Mouse (Mus musculus) megakaryocyte, embryonic 14.5 days (primary cell): ENCODE data around the gene Lipt2. TPM values are rescaled to one million over a fixed set of nuclear protein-coding genes. Genes with fewer than 3 reads are reported as not detected.

Source experiments
- H3K27me3 ChIP-seq: replicated peaks from 2 replicates; pipeline ENCODE3; 2012; ENCODE audit warnings: inconsistent platforms
- H3K36me3 ChIP-seq: replicated peaks from 2 replicates; pipeline ENCODE3; 2012; ENCODE audit warnings: low read length, inconsistent platforms, mixed read lengths
- H3K4me1 ChIP-seq: 2 replicates; pipeline ENCODE4 v1.6.1; 2012; ENCODE audit warnings: inconsistent platforms
- H3K4me3 ChIP-seq: replicated peaks from 2 replicates; pipeline ENCODE3; 2012; ENCODE audit warnings: moderate library complexity, mild to moderate bottlenecking, inconsistent platforms
- H3K9me3 ChIP-seq: 2 replicates; pipeline ENCODE4 v1.6.1; 2012; ENCODE audit warnings: inconsistent platforms
- FLI1 ChIP-seq: IDR thresholded peaks from 2 replicates; pipeline ENCODE4 v1.6.1; 2012; ENCODE audit warnings: low read length, inconsistent platforms, mixed read lengths
- GATA1 ChIP-seq: IDR thresholded peaks from 3 replicates; pipeline ENCODE4 v1.6.1; 2012; ENCODE audit warnings: mixed read lengths, low read length, inconsistent platforms, borderline replicate concordance
- polyA plus RNA-seq: library from polyadenylated mRNA; stranded (reverse); fragments of >175 nt; gene quantifications from 2 replicates; pipeline ENCODE4 v1.2.3, GENCODE M21; 2012; ENCODE audit warnings: low replicate concordance; ENCODE audit not compliant: insufficient read depth

Gene Lipt2
- polyA plus RNA-seq, 1 experiment: 2.3 TPM

DNA sequence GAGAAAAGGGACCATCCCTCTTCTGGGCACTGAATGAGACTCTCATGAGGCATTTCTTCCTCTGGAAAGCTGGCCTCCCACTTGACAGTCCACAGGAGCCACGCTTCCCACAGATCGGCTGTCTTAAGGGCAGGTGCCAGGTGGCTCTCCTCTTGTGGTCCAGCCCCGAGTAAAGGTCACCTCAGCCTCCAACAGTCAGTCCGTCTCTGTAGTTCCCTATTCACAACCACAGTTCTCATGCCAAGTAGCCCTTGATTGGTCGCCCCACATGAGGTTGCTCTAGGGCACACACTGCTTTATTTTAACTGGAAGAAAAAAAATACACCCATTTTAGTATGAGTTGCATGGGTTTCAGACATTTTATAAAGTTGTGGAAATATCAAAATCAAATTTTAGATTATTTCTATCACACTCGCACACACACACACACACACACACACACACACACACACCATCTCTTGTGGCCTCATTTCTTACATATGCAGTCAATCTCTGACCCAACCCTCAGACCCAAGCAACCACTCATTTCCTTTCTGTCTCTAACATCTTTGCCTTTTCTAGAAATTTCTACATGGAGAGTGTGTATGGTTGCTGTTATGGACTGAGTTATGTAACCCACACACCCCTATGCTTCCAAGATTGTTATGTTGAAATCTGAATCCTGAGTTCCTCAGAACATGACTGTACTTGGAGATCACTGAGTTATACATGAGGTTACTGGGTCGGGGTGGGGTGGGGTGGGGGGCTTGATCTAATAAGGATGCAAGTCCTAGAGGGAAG lies 30.6 kb upstream of the Lipt2 start:
- H3K27me3 ChIP-seq: peaks cover 8% of the 10 kb centered on the region
- H3K9me3 ChIP-seq: peaks cover 4% of the 10 kb centered on the region
- no peak overlapping the region for H3K4me3 ChIP-seq
- TF ChIP-seq FLI1: no peak
- H3K4me1 ChIP-seq: peaks cover 10% of the 10 kb centered on the region
- no peaks in the 10 kb centered on the region for H3K36me3 ChIP-seq

DNA sequence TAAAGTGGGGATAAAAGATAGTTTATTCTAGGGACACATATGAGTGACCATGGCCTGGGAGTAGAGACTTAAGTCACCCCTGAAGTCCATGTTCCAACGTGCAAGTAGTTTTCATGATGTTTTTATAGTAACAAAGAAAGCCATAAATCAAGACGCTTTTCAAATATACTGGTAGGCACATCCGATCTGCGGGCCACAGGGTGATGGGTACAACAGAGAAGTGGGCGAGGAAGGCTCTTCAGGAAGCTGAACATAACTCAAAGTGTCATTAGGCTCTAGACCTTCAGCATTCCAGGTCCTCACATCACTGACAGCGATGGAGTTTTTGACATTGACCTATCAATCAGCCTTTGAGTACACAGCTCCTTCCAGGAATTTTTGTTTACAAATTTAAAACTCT lies 28.5 kb upstream of the Lipt2 start:
- no peak overlapping the region for H3K4me3 ChIP-seq
- H3K9me3 ChIP-seq: peaks cover 4% of the 10 kb centered on the region
- peaks cover 8% of the 10 kb centered on the region for H3K27me3 ChIP-seq
- TF ChIP-seq GATA1: no peak
- peaks cover 8% of the 10 kb centered on the region for H3K4me1 ChIP-seq
- no peaks in the 10 kb centered on the region for H3K36me3 ChIP-seq

- H3K27me3 ChIP-seq: peaks cover 10% of the 10 kb centered on the region
These were observed 26.7 kb upstream of the Lipt2 start for GRCm38 (mm10) chr7:100132379-100132778.

DNA sequence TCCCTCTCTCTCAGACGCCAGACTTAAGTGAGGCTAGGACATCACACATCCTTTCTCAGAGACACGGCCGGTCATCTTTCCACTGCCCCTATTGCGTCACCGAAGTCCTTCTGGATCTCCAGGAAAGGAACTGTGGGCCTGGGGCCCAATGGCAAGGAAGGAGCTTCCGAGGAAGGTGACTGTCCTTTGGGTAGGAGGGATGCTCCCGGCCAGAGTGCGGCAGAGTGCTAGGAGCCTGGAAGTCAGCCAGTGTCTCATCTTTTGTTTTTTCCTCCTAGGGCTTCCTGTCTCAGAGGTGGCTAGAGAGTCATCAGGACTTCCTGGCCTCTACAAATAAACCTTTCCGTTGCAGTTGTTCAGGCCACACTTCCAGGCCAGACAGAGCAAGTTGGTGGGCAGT lies 22.0 kb upstream of the Lipt2 start:
- no peak overlapping the region for H3K4me3 ChIP-seq
- H3K27me3 ChIP-seq: peaks cover 2% of the 10 kb centered on the region
- 0 out of 2 replicates have a peak, but pooled peaks cover 4% of the 10 kb centered on the region for H3K4me1 ChIP-seq
- H3K36me3 ChIP-seq: no peaks in the 10 kb centered on the region
- TF ChIP-seq FLI1 (no peak), GATA1 (no peak)
- H3K9me3 ChIP-seq: no peaks in the 10 kb centered on the region

More at GRCm38 (mm10) chr7:100132379-100132778, 26.7 kb upstream of the Lipt2 start:
- H3K9me3 ChIP-seq: no peaks in the 10 kb centered on the region
- H3K36me3 ChIP-seq: no peaks in the 10 kb centered on the region
- H3K4me1 ChIP-seq: peaks cover 12% of the 10 kb centered on the region
- TF ChIP-seq GATA1 (no peak), FLI1 (no peak)
- H3K4me3 ChIP-seq: no peak overlapping the region

DNA sequence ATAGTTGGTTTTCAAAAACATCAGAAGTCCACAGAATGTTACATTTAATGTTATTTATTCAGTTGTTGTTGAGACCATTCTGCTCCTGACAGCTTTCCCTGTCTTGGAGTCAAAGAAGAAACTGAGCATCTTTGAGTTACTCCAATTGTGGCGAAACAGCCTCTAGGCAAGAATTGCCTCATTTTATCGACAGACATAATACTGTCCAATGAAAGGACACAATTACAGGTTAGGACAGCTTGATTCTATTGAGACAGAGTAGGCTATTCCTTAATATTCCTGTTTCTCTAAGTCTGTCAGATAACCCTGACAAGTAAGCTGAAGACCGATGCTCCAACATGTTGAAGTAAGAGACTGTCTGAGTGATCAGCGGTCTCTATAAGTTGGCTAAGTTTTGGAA lies 21.0 kb upstream of the Lipt2 start:
- Histone ChIP-seq H3K27me3 (peaks cover 2% of the 10 kb centered on the region), H3K9me3 (no peaks in the 10 kb centered on the region), H3K36me3 (no peaks in the 10 kb centered on the region), H3K4me1 (0 out of 2 replicates have a peak, but pooled peaks cover 4% of the 10 kb centered on the region), H3K4me3 (no peak overlapping the region)
- TF ChIP-seq GATA1 (no peak), FLI1 (no peak)

GRCm38 (mm10) chr7:100140591-100140990 lies 18.5 kb upstream of the Lipt2 start:
- Histone ChIP-seq H3K27me3 (peaks cover 10% of the 10 kb centered on the region), H3K4me1 (0 out of 2 replicates have a peak, but pooled peaks cover 4% of the 10 kb centered on the region), H3K4me3 (no peak overlapping the region), H3K36me3 (no peaks in the 10 kb centered on the region), H3K9me3 (no peaks in the 10 kb centered on the region)
- no peak for TF ChIP-seq FLI1
- TF ChIP-seq GATA1: no peak

GRCm38 (mm10) chr7:100148586-100148985 lies 10.5 kb upstream of the Lipt2 start:
- no peaks in the 10 kb centered on the region for H3K9me3 ChIP-seq
- H3K27me3 ChIP-seq: peaks cover 31% of the 10 kb centered on the region
- TF ChIP-seq GATA1 (no peak), FLI1 (no peak)
- no peak overlapping the region for H3K4me3 ChIP-seq
- no peaks in the 10 kb centered on the region for H3K36me3 ChIP-seq
- no peaks in the 10 kb centered on the region for H3K4me1 ChIP-seq

GRCm38 (mm10) chr7:100150086-100150485 lies 9.0 kb upstream of the Lipt2 start:
- H3K4me1 ChIP-seq: no peaks in the 10 kb centered on the region
- no peaks in the 10 kb centered on the region for H3K9me3 ChIP-seq
- no peaks in the 10 kb centered on the region for H3K36me3 ChIP-seq
- no peak for TF ChIP-seq GATA1
- TF ChIP-seq FLI1: no peak
- no peak overlapping the region for H3K4me3 ChIP-seq
- peaks cover 29% of the 10 kb centered on the region for H3K27me3 ChIP-seq

DNA sequence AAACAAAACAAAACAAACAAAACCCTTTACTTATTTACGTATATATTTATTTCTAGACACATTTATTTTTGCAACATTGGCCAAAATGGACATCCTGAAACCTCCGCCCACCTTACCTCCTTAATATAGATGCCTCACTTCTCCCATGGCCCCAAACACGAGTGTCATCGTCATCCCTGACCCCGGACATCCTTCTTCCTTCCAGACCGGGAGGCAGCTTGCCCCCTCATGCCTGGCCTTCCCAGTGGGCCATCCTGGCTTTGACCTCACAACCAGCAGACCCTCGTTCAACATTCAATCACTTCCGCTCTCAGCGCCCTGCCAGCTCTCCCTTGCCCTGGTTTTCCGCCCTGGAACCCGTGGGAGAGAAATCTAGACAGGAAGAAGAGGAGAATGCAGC lies 8.5 kb upstream of the Lipt2 start:
- TF ChIP-seq GATA1 (no peak), FLI1 (no peak)
- peaks cover 30% of the 10 kb centered on the region for H3K27me3 ChIP-seq

DNA sequence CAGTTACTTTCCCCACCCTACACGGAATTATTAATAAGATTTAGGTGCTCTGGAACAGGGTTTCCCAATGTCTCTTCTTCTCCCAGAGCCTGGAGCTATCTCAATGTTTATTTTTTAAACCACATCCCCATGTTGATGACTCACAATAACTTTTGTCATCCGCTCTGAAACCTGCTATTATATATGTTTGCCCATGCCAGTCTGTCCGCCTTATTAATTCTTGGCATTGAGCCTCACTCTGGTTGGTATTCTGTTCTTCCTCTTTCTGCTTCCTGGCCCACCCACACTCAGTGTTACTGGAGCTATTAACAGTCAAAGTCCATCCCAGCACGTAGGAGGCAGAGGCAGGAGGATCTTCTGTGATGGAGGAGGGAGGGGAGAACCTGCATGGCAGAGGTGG lies 1.4 kb upstream of the Lipt2 start:
- Histone ChIP-seq H3K27me3 (peaks cover 12% of the 10 kb centered on the region), H3K4me1 (peaks cover 16% of the 10 kb centered on the region), H3K9me3 (no peaks in the 10 kb centered on the region), H3K36me3 (no peaks in the 10 kb centered on the region), H3K4me3 (no peak overlapping the region)
- no peak for TF ChIP-seq FLI1
- no peak for TF ChIP-seq GATA1

More for the DNA sequence above, 8.5 kb upstream of the Lipt2 start:
- Histone ChIP-seq H3K4me1 (no peaks in the 10 kb centered on the region), H3K36me3 (no peaks in the 10 kb centered on the region), H3K9me3 (no peaks in the 10 kb centered on the region), H3K4me3 (no peak overlapping the region)
